In the genomic region with DNA sequence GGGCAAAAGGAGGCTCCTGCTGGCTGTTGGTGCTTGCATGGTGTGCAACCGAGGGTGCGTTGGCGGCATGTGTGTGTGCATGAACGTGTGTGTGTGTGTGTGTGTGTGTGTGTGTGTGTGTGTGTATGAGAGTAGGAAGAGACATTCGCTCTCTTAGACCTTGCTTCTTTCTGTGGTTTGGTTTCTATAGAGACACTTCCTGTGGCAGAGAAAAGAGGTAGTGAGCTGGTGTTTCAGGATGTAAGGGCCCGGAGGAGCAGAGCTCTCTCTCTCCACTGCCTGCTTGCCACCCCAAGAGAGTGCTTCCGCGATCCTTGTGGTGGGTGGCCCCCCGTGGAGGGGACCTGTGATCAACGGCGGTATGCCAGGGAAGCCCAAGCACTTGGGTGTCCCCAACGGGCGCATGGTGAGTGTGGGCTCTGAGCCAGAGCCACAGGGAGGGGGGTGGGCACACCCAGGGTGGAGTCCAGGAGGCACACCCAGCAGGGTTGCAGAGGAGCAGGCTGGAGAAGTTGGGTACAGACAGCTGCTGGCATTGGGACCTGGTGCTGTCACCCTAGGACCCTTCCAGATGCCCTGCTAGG, we compare ENCODE assay signal across 8 mouse cellular contexts. TPM values are rescaled to one million over a fixed set of nuclear protein-coding genes. Genes with fewer than 3 reads are reported as not detected.
DNase-seq lines count a peak whose midpoint lies in the region; ATAC-seq lines count a peak whose summit lies in the region.

TSS of gene Rgs14 (plus strand) at position 202 of the 584 bp plus-strand sequence.

- peak within 1 kb of the TSS; percentile 94 for H3K27ac ChIP-seq in macrophage
- no peak within 1 kb of the TSS; the same call in 1 of the 2 replicates for H3K27ac ChIP-seq in midbrain, embryonic 10.5 days (replicated peaks)

- 0% methylated on average over 11 of the region's 13 CpGs for WGBS in macrophage (ENCODE audit: missing documents)
- 61% methylated on average over 13 of the region's 13 CpGs for WGBS in midbrain, embryonic 10.5 days

- H3K79me2 ChIP-seq in macrophage (ENCODE audit: inconsistent target) = peaks cover 50% of the 10 kb centered on the region

- H3K4me1 ChIP-seq in midbrain, embryonic 10.5 days = no peaks in the 10 kb centered on the region

- no peaks in the 10 kb centered on the region for H3K9me3 ChIP-seq in midbrain, embryonic 10.5 days (replicated peaks)

- H3K27me3 ChIP-seq in midbrain, embryonic 10.5 days (ENCODE audit: low read depth, poor library complexity, severe bottlenecking) = peaks cover 16% of the 10 kb centered on the region

- peak; percentile 70 for DNase-seq in layer of hippocampus, adult 11-12 months (ENCODE audit: low spot score)
- DNase-seq in layer of hippocampus, adult 9-10 months (ENCODE audit: low spot score) = no peak
- peak in 1 of 2 experiments; percentile 37 for DNase-seq in layer of hippocampus, postnatal 36 days
- DNase-seq in telencephalon, adult 2 months (ENCODE audit: low read depth, low spot score) = peak; percentile 69
- DNase-seq in adrenal gland, postnatal 25 days = no peak
- no peak for DNase-seq in midbrain, embryonic 10.5 days (ENCODE audit: low spot score)

- peak; percentile 91 for ATAC-seq in erythroid progenitor cell, adult 5-6 weeks (replicated peaks; ENCODE audit: low FRiP score, poor library complexity, severe bottlenecking)

- H3K4me3 ChIP-seq in macrophage (ENCODE audit: inconsistent target) = peak within 1 kb of the TSS; percentile 73
- no peak within 1 kb of the TSS for H3K4me3 ChIP-seq in midbrain, embryonic 10.5 days

- H3K36me3 ChIP-seq in macrophage (ENCODE audit: inconsistent target) = no peaks in the 10 kb centered on the region
- no peaks in the 10 kb centered on the region for H3K36me3 ChIP-seq in midbrain, embryonic 10.5 days

RNA-seq across cellular contexts. Expression of gene Rgs14, which starts in this region (rescaled TPM):
- total RNA-seq in erythroid progenitor cell, adult 5-6 weeks (2015; ENCODE audit: low replicate concordance) = 9.0 and 14.7 TPM in 2 replicates
- 4.2 and 7.9 TPM in 2 replicates for total RNA-seq in erythroid progenitor cell, adult 5-6 weeks (2017; ENCODE audit: low replicate concordance)
- 100 to 1,000 TPM in 1 of 2 experiments, 10 to 100 TPM in 1; 95.2 to 110 TPM for total RNA-seq in layer of hippocampus, postnatal 36 days (2021)
- total RNA-seq in macrophage (2018; cell fraction: chromatin; rRNA removed) = 10 to 100 TPM in 18 of 26 experiments, 1 to 10 TPM in 8; 1.8 to 41.4 (median 18.9) TPM
- 10 to 100 TPM in 12 of 26 experiments, 1 to 10 TPM in 14; 2.5 to 20.8 (median 8.3) TPM for total RNA-seq in macrophage (2018; cell fraction: cytosol; rRNA removed)
- total RNA-seq in macrophage (2018; cell fraction: nucleus; rRNA removed) = 10 to 100 TPM in 20 of 26 experiments, 1 to 10 TPM in 6; 3.7 to 37.4 (median 18.9) TPM
- polyA plus RNA-seq in macrophage (2018) = 3.6 to 11.3 TPM (median 8.4 TPM) in 3 replicates
- 0.70 and 0.86 TPM in 2 replicates for total RNA-seq in adrenal gland, postnatal 25 days (2021)
- 0.41 and 0.52 TPM in 2 replicates for polyA plus RNA-seq in midbrain, embryonic 10.5 days (2016; fragmentation: Nextera tagmentation; extraction: Ambion mirVana)

Comparison
In these comparisons a context has a peak if more than half of its experiments do, and no peak if none do; other contexts are left out.
1. RNA of gene Rgs14 (total RNA-seq): 95.2 to 110 TPM in layer of hippocampus, postnatal 36 days; 4.2 to 14.7 TPM in erythroid progenitor cell, adult 5-6 weeks and 0.70 to 0.86 TPM in adrenal gland, postnatal 25 days; every median in the first group is over 4 times any median in the second.
2. DNase-seq: peak in layer of hippocampus, adult 11-12 months (single experiment) and telencephalon, adult 2 months (single experiment); none in layer of hippocampus, adult 9-10 months (single experiment), adrenal gland, postnatal 25 days (single experiment) and midbrain, embryonic 10.5 days (single experiment).